Mouse (Mus musculus) CH12.LX (cell line): ENCODE measurements around the gene Fam185a. TPM values are rescaled to one million over a fixed set of nuclear protein-coding genes. Genes with fewer than 3 reads are reported as not detected.
A peak's percentile ranks its signal among the peaks of the same experiment; 100 is the strongest.

Experiments
- DNase-seq: peaks from one replicate; pipeline ENCODE4 v3.0.0-alpha.2; 2013; ENCODE audit errors: extremely low read depth
- H3K27ac ChIP-seq: 2 replicates; pipeline ENCODE4 v1.5.1; 2012; ENCODE audit warnings: low read depth, mild to moderate bottlenecking, control low read depth, moderate library complexity; ENCODE audit not compliant: insufficient read depth
- H3K27me3 ChIP-seq: replicated peaks from 2 replicates; pipeline ENCODE3; 2012; ENCODE audit warnings: inconsistent platforms
- H3K36me3 ChIP-seq, 2 experiments: replicated peaks in 1 of 2; 2 replicates each; pipeline versions ENCODE3 to v1.6.1; 2012; ENCODE audit warnings: inconsistent platforms in 1 of 2, low read length in 1 of 2, mild to moderate bottlenecking in 1 of 2, mixed read lengths in 1 of 2, moderate library complexity in 1 of 2; ENCODE audit not compliant: control insufficient read depth in 1 of 2, insufficient read depth in 1 of 2
- H3K4me1 ChIP-seq, 2 experiments: 2 replicates each; pipeline ENCODE4 v1.6.1; 2012; ENCODE audit warnings: inconsistent platforms in 1 of 2, moderate library complexity in 1 of 2; ENCODE audit not compliant: insufficient read depth in 2 of 2, control insufficient read depth in 1 of 2
- H3K4me2 ChIP-seq: 2 replicates; pipeline ENCODE4 v1.6.1; 2012; ENCODE audit warnings: low read depth, mild to moderate bottlenecking, control low read depth; ENCODE audit not compliant: poor library complexity, insufficient read depth, severe bottlenecking
- H3K4me3 ChIP-seq, 3 experiments: fragments of 150-350 bp in 1 of 3; sonication (generic) in 1 of 3; replicated peaks in 1 of 3; 2 replicates each; pipeline versions ENCODE3 to v1.5.1; 2011 to 2012; ENCODE audit warnings: low read depth in 2 of 3, low read length in 2 of 3, mild to moderate bottlenecking in 2 of 3, moderate library complexity in 2 of 3, control low read depth in 1 of 3, improper control_type of control experiment in 1 of 3, inconsistent platforms in 1 of 3, mixed read lengths in 1 of 3; ENCODE audit not compliant: poor library complexity in 1 of 3
- H3K79me2 ChIP-seq: replicated peaks from 2 replicates; pipeline ENCODE4 v1.6.1; 2012; ENCODE audit warnings: mild to moderate bottlenecking, moderate library complexity; ENCODE audit not compliant: control insufficient read depth, poor library complexity, insufficient read depth, severe bottlenecking; ENCODE audit errors: extremely low read depth
- H3K9ac ChIP-seq: 2 replicates; pipeline ENCODE4 v1.6.1; 2012; ENCODE audit warnings: low read depth, mild to moderate bottlenecking, control low read depth, moderate library complexity; ENCODE audit not compliant: insufficient read depth
- H3K9me3 ChIP-seq: replicated peaks from 2 replicates; pipeline ENCODE3; 2012; ENCODE audit warnings: low read length, inconsistent platforms, mixed read lengths
- BHLHE40 ChIP-seq: IDR thresholded peaks from 2 replicates; pipeline ENCODE4 v1.6.1; 2011; ENCODE audit warnings: mild to moderate bottlenecking, low read depth, low read length, improper control_type of control experiment
- CHD2 ChIP-seq: IDR thresholded peaks from 2 replicates; pipeline ENCODE4 v1.6.1; 2011; ENCODE audit warnings: low read length, improper control_type of control experiment
- CTCF ChIP-seq, 2 experiments: IDR thresholded peaks in 1 of 2; conservative IDR thresholded peaks in 1 of 2; 2 replicates each; pipeline ENCODE4 v1.5.1; 2011 to 2012; ENCODE audit warnings: low read depth in 2 of 2, low read length in 2 of 2, improper control_type of control experiment in 1 of 2, inconsistent platforms in 1 of 2, mild to moderate bottlenecking in 1 of 2, moderate library complexity in 1 of 2
- E2F4 ChIP-seq: IDR thresholded peaks from 2 replicates; pipeline ENCODE4 v1.6.1; 2011; ENCODE audit warnings: low read depth, low read length, improper control_type of control experiment; ENCODE audit not compliant: insufficient replicate concordance
- ELF1 ChIP-seq: IDR thresholded peaks from 2 replicates; pipeline ENCODE4 v1.6.1; 2014; ENCODE audit warnings: low read depth, mild to moderate bottlenecking, inconsistent platforms, low read length, improper control_type of control experiment
- EP300 ChIP-seq: IDR thresholded peaks from 2 replicates; pipeline ENCODE4 v1.6.1; 2011; ENCODE audit warnings: low read length, improper control_type of control experiment
- ETS1 ChIP-seq: conservative IDR thresholded peaks from 2 replicates; pipeline ENCODE4 v1.6.1; 2012; ENCODE audit warnings: low read depth, mild to moderate bottlenecking, inconsistent platforms, low read length, improper control_type of control experiment, moderate library complexity
- GABPA ChIP-seq: IDR thresholded peaks from 2 replicates; pipeline ENCODE4 v1.6.1; 2012; ENCODE audit warnings: low read depth, low read length, improper control_type of control experiment, inconsistent platforms; ENCODE audit not compliant: insufficient replicate concordance
- HCFC1 ChIP-seq: IDR thresholded peaks from 2 replicates; pipeline ENCODE4 v1.6.1; 2012; ENCODE audit warnings: low read depth, mild to moderate bottlenecking, inconsistent platforms, low read length, improper control_type of control experiment
- IRF4 ChIP-seq: IDR thresholded peaks from 2 replicates; pipeline ENCODE4 v1.6.1; 2014; ENCODE audit warnings: low read depth, mild to moderate bottlenecking, inconsistent platforms, low read length, improper control_type of control experiment
- JUN ChIP-seq: IDR thresholded peaks from 2 replicates; pipeline ENCODE4 v1.6.1; 2011; ENCODE audit warnings: low read depth, mild to moderate bottlenecking, low read length, improper control_type of control experiment, moderate library complexity; ENCODE audit not compliant: insufficient read depth
- JUND ChIP-seq: conservative IDR thresholded peaks from 2 replicates; pipeline ENCODE4 v1.6.1; 2011; ENCODE audit warnings: low read depth, low read length, improper control_type of control experiment
- MAFK ChIP-seq: IDR thresholded peaks from 2 replicates; pipeline ENCODE4 v1.6.1; 2011; ENCODE audit warnings: low read length, improper control_type of control experiment; ENCODE audit not compliant: insufficient replicate concordance
- MAX ChIP-seq: IDR thresholded peaks from 2 replicates; pipeline ENCODE4 v1.6.1; 2011; ENCODE audit warnings: low read length, improper control_type of control experiment
- MAZ ChIP-seq: IDR thresholded peaks from 2 replicates; pipeline ENCODE4 v1.6.1; 2012; ENCODE audit warnings: low read depth, mild to moderate bottlenecking, inconsistent platforms, low read length, improper control_type of control experiment, moderate library complexity
- MEF2A ChIP-seq: IDR thresholded peaks from 2 replicates; pipeline ENCODE4 v1.6.1; 2014; ENCODE audit warnings: low read depth, mild to moderate bottlenecking, inconsistent platforms, low read length, improper control_type of control experiment, borderline replicate concordance
- MXI1 ChIP-seq: IDR thresholded peaks from 2 replicates; pipeline ENCODE4 v1.6.1; 2011; ENCODE audit warnings: mild to moderate bottlenecking, low read depth, low read length, improper control_type of control experiment
- MYC ChIP-seq: IDR thresholded peaks from 2 replicates; pipeline ENCODE4 v1.6.1; 2011; ENCODE audit warnings: low read depth, mild to moderate bottlenecking, improper control_type of control experiment, low read length
- NELFE ChIP-seq: IDR thresholded peaks from 2 replicates; pipeline ENCODE4 v1.6.1; 2011; ENCODE audit warnings: low read depth, low read length, improper control_type of control experiment
- NRF1 ChIP-seq: IDR thresholded peaks from 2 replicates; pipeline ENCODE4 v1.6.1; 2014; ENCODE audit warnings: low read depth, mild to moderate bottlenecking, inconsistent platforms, low read length, improper control_type of control experiment, moderate library complexity
- POLR2A ChIP-seq: IDR thresholded peaks from 2 replicates; pipeline ENCODE4 v1.6.1; 2011; ENCODE audit warnings: low read depth, mild to moderate bottlenecking, improper control_type of control experiment, low read length
- POLR2AphosphoS2 ChIP-seq: IDR thresholded peaks from 2 replicates; pipeline ENCODE4 v1.6.1; 2011; ENCODE audit warnings: low read depth, low read length, improper control_type of control experiment
- RAD21 ChIP-seq: IDR thresholded peaks from 2 replicates; pipeline ENCODE4 v1.6.1; 2011; ENCODE audit warnings: low read depth, mild to moderate bottlenecking, low read length, improper control_type of control experiment, moderate library complexity
- SIN3A ChIP-seq: IDR thresholded peaks from 2 replicates; pipeline ENCODE4 v1.6.1; 2012; ENCODE audit warnings: low read length, improper control_type of control experiment, inconsistent platforms
- TBP ChIP-seq: conservative IDR thresholded peaks from 2 replicates; pipeline ENCODE4 v1.6.1; 2011; ENCODE audit warnings: low read depth, low read length, improper control_type of control experiment
- TCF12 ChIP-seq: IDR thresholded peaks from 2 replicates; pipeline ENCODE4 v1.6.1; 2014; ENCODE audit warnings: low read depth, mild to moderate bottlenecking, inconsistent platforms, low read length, improper control_type of control experiment
- USF1 ChIP-seq: IDR thresholded peaks from 2 replicates; pipeline ENCODE4 v1.6.1; 2014; ENCODE audit warnings: low read depth, mild to moderate bottlenecking, inconsistent platforms, low read length, improper control_type of control experiment
- USF2 ChIP-seq: conservative IDR thresholded peaks from 2 replicates; pipeline ENCODE4 v1.6.1; 2011; ENCODE audit warnings: low read depth, low read length, improper control_type of control experiment
- ZC3H11A ChIP-seq: IDR thresholded peaks from 2 replicates; pipeline ENCODE4 v1.6.1; 2012; ENCODE audit warnings: low read depth, mild to moderate bottlenecking, inconsistent platforms, low read length, improper control_type of control experiment
- ZKSCAN1 ChIP-seq: IDR thresholded peaks from 2 replicates; pipeline ENCODE4 v1.6.1; 2012; ENCODE audit warnings: low read depth, inconsistent platforms, low read length, improper control_type of control experiment, borderline replicate concordance
- ZMIZ1 ChIP-seq: IDR thresholded peaks from 2 replicates; pipeline ENCODE4 v1.6.1; 2012; ENCODE audit warnings: low read depth, mild to moderate bottlenecking, inconsistent platforms, low read length, improper control_type of control experiment
- dilution Hi-C: fragments of 300-500 bp; cut with MboI; formaldehyde crosslinking; loops from 2 replicates; pipeline ENCODE4 v1.14.3; 2020; ENCODE audit warnings: low sequenced_read_pairs; ENCODE audit not compliant: extremely low pct_unique_long_range_greater_than_20kb, extremely low pct_ligation_motif_present
- in situ Hi-C: fragments of 300-500 bp; cut with MboI; formaldehyde crosslinking; loops from 3 replicates; pipeline ENCODE4 v1.14.3; 2019; ENCODE audit warnings: low sequenced_read_pairs, low pct_ligation_motif_present, low pct_unique_long_range_greater_than_20kb, mixed read lengths
- polyA plus RNA-seq: library from polyadenylated mRNA; unstranded; fragments of >175 nt; gene quantifications from 2 replicates; pipeline ENCODE4 v1.2.1, GENCODE M21; 2012; ENCODE audit warnings: low read depth; ENCODE audit not compliant: insufficient read length
- total RNA-seq, 2 experiments: library from RNA; depleted of rRNA; stranded (reverse); fragments of 300-350 nt in 1 of 2; fragments of >200 nt in 1 of 2; gene quantifications; 2 replicates each; pipeline ENCODE4 v1.2.3; 2012 to 2014

Gene Fam185a
- total and polyA plus RNA-seq, 3 experiments, result 13.4 to 30.6 (median 16.1) TPM

GRCm38 (mm10) chr5:21395205-21395840 lies 29.4 kb upstream of the Fam185a start:
- no peak overlapping the region for H3K27ac ChIP-seq
- H3K79me2 ChIP-seq, result no peaks in the 10 kb centered on the region
- no peak overlapping the region for H3K4me3 ChIP-seq
- DNase-seq, result no peak
- peaks cover 0 to 13% of the 10 kb centered on the region in 2 experiments; a peak in 3 of 4 replicates for H3K4me1 ChIP-seq
- no peaks in the 10 kb centered on the region for H3K9me3 ChIP-seq
- H3K36me3 ChIP-seq, result no peaks in the 10 kb centered on the region
- dilution Hi-C loops (no loop called here), in situ Hi-C loops (no loop called here)
- no peak overlapping the region for H3K4me2 ChIP-seq
- TF ChIP-seq MAZ, result no peak
- no peak for TF ChIP-seq MXI1
- no peak for TF ChIP-seq NELFE
- TF ChIP-seq ELF1, result no peak
- no peak for TF ChIP-seq HCFC1
- TF ChIP-seq MAFK, result no peak
- TF ChIP-seq TBP, result no peak
- no peak for TF ChIP-seq TCF12
- no peak for TF ChIP-seq ZKSCAN1
- TF ChIP-seq MAX, result no peak
- no peak for TF ChIP-seq JUN
- no peak for TF ChIP-seq BHLHE40
- no peak for TF ChIP-seq MYC
- no peak for TF ChIP-seq CTCF (conservative IDR thresholded peaks at IDR 0.05 in 1 of 2, IDR thresholded peaks at IDR 0.05 in 1 of 2; ENCODE audit: low read depth in 2 of 2, low read length in 2 of 2)
- no peak for TF ChIP-seq E2F4
- no peak for TF ChIP-seq ZMIZ1
- no peak for TF ChIP-seq ETS1
- no peak for TF ChIP-seq SIN3A
- no peak for TF ChIP-seq NRF1
- no peaks in the 10 kb centered on the region for H3K27me3 ChIP-seq
- no peak overlapping the region for H3K9ac ChIP-seq

- DNase-seq, result peak; percentile 95
- Histone ChIP-seq H3K27me3 (no peaks in the 10 kb centered on the region), H3K79me2 (no peaks in the 10 kb centered on the region), H3K4me3 (peak overlapping the region; percentile 19 to 52 (median 37)), H3K4me2 (peak overlapping the region; percentile 88), H3K9ac (peak overlapping the region; percentile 75), H3K36me3 (no peaks in the 10 kb centered on the region), H3K27ac (peak overlapping the region; percentile 100), H3K4me1 (peaks cover 22 to 36% of the 10 kb centered on the region in 2 experiments), H3K9me3 (no peaks in the 10 kb centered on the region)
- in situ Hi-C loops (loop anchor here (25.0 kb wide), 1 partner anchor 374 kb away; no protein-coding TSS in a partner anchor), dilution Hi-C loops (no loop called here)
- peak; percentile 84 for TF ChIP-seq CHD2
- TF ChIP-seq SIN3A, result peak; percentile 70
- no peak for TF ChIP-seq ZKSCAN1
- TF ChIP-seq JUND, result peak; percentile 87
- TF ChIP-seq POLR2A, result peak; percentile 50
- no peak for TF ChIP-seq ZC3H11A
- peak; percentile 98 for TF ChIP-seq IRF4
- 0 out of 2 replicates have a peak, but pooled peaks have one; percentile 47 for TF ChIP-seq E2F4
- peak; percentile 93 for TF ChIP-seq MYC
- peak; percentile 83 for TF ChIP-seq ELF1
- TF ChIP-seq MEF2A, result peak; percentile 74
- TF ChIP-seq NRF1, result 0 out of 2 replicates have a peak, but pooled peaks have one; percentile 21
- TF ChIP-seq EP300, result peak; percentile 97
- TF ChIP-seq JUN, result peak; percentile 74
- no peak for TF ChIP-seq USF1
- TF ChIP-seq MAX, result peak; percentile 82; the same call in 1 of the 2 replicates
- TF ChIP-seq USF2, result no peak
- TF ChIP-seq ZMIZ1, result peak; percentile 87; the same call in 1 of the 2 replicates
- no peak for TF ChIP-seq GABPA
- TF ChIP-seq POLR2AphosphoS2, result peak; percentile 78; the same call in 1 of the 2 replicates
- no peak; the same call in 1 of the 2 replicates for TF ChIP-seq RAD21
- peak; percentile 63 for TF ChIP-seq HCFC1
These were observed 13.5 kb upstream of the Fam185a start for GRCm38 (mm10) chr5:21411261-21411666.
